Mouse (Mus musculus) adrenal gland, adult (tissue): Measurements from ENCODE around the gene Adcy7.
A peak's percentile ranks its signal among the peaks of the same experiment; 100 is the strongest.

ENCODE experiments used
- DNase-seq, 2 experiments: peaks; one replicate each; pipeline ENCODE4 v3.0.0; 2022 to 2023; ENCODE audit warnings: low spot score in 1 of 2; ENCODE audit not compliant: inconsistent age in 2 of 2

Gene Adcy7

DNA sequence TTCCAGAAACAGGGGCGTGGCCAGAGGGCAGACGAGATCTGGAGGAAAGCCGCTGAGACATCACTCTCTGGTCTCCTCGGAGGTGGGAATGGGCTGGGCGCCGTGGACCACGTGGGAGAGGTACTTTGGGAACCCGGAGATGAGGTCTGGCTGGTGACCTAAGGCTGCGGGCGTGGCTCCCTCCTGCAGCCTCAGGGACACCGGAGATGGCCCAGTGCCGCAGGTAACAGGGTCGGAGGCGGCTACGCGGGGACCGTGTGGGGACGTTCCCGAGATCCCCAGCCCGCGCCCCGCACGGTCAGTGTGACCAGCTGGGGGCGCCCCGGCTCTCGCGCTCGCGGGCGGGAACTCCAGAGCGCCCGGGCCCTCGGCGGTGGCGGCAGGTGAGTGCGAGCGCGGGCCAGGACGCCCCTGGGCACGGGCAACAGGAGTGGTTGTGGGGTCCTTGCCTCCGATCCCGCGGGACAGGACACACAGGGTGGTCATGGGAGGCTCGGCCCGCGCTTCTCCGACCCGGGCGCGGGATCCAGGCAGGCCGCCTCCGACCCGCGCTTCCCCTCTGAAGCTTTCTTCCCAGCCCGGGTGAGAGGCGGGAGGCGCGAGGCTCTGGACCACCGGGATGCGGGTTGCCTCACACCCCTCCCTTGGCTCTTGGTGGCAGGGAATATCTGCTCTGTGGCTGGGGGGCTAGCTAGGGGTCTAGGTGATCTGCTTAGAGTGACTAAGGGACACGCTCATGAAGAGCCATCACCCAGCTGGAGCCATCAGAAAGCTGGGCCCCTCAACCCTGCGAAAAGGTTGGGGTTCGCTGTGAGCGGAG is at the start of gene Adcy7:
Gene Adcy7, plus strand, starts transcription at position 173 of the 820 bp plus-strand sequence.
- DNase-seq, result peak; percentile 69 to 83

DNA sequence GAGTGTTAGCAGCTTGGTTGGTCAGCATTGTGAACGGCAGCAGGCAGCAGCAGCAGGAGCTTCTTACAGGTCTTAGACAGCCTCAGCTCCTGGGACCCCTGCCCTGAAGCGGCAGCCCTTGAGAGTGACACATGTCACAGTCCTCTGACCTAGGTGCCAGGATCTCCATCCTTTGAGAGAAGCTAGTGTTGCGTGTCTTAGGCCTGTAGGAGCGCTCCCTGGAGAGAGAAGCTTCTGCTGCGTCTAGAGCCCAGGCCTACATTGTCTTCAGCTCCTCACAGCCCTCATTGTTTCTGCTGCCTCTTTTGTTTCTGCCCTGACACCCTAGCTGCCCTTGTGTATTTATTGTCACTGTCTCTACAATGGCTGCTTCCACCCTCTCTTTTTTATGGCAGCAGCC is 46.8 kb upstream of the Adcy7 start:
- no peak for DNase-seq

DNA sequence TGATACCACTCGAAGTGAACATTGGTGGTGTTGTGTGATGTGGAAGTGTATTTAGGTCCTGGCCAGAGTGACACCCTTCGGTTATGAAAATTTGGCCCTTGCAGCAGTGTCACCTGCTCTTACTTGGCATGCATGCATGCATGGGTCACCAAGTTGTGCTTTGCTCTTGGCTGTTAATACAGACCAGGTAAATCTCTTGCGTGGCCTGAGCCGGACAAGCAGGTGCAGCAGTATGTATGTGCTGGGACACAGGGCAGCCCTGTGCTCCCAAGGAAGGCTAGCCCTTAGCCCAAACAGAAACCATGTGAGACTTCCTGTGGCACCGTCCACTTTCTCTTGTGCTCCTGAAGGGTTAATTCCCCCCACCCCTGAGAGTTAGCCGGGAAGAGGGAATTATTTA is 44.4 kb upstream of the Adcy7 start:
- DNase-seq, result no peak

DNA sequence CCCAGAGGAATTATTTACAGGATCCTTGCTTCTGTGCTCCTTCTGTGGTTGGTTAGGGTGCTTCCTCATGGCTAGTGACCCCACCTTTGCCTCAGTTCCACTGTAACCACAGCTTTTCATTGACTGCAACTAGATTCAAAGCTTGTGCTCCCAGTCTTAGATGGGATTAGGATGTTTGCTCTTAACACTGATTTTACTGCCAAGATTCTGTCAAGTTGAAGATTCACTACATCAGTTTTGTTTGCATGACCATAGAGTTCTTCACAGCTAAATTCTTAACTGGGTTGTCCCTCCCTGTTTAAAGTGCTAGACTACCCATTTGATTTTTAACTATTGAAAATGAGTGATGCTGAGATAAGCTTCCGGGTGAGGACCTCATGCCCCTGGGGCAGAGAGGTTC is 43.9 kb upstream of the Adcy7 start:
- DNase-seq, result no peak

DNA sequence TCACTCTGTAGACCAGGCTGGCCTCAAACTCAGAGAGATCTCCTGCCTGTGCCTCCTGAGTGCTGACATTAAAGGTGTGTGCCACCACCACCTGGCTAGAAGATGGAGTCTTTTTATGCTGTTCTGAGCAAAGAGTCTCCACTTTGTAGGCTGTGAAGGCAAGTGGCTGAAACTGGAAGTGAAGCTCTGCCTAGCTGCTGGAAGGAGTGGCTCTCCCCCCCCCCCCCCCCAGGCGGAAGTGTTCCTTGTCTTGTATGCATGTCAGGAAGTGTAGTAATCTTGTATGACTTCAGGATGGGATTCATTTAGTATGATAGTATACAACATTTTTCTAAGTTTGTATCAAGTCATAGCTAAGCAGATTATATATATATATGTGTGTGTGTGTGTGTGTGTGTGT is 43.4 kb upstream of the Adcy7 start:
- DNase-seq, result no peak

DNA sequence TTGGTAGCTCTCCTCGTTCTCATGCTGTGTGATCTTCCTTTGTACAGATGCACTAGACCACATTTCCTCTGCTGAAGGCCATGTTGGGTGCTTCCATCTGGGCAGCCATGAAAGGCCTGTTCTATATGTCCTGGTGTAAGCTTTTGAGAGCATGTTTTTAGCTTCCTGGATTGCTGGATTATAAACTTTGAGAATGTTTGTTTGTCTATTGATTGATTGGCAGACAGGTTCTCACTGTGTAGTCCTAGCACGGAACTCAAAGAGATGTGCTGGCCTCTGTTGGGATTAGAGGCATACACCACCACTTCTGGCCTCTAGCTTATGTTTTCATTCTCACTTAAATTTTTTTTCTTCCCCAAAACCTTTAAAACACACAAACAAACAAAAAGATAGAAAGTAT is 35.5 kb upstream of the Adcy7 start:
- no peak for DNase-seq

DNA sequence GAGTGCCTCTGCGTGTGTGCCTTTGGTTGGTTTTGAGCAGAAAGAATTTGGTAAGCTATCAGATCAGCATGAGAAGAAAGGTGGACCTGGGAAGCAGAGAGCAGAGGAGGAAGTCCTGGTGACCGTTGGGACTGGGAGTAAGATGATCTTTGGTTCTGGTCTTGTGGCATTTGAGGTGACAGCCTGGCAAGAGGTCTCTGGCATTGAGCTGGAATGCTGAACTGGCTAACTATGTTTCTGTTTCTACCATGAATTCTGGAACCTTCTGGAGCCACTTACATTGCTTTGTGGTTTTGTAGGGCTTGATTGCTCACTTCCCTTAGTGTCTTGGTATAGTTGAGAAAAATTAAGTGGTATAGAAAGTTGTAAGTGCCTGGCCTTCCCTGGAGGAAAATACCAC is 34.6 kb upstream of the Adcy7 start:
- DNase-seq, result no peak

DNA sequence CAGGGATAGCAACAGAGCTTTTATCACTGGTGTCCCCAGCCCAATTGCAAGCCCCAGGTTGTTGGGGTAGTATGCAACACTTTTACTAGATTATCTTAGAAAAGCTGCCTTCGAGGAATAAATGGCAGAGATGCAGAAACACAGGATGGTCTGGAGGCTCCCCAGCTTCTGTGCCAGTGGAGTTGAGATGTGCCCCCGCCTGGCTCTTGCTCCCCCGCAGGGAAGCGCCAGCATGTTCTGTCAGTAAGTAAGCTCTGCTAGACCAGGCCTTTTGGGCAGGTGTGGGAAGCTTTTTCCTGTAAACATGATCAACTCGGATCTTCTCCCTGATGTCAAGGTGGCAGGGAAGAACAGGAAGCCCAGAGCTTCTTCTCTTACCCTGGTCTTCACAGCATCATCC is 32.9 kb upstream of the Adcy7 start:
- no peak for DNase-seq

DNA sequence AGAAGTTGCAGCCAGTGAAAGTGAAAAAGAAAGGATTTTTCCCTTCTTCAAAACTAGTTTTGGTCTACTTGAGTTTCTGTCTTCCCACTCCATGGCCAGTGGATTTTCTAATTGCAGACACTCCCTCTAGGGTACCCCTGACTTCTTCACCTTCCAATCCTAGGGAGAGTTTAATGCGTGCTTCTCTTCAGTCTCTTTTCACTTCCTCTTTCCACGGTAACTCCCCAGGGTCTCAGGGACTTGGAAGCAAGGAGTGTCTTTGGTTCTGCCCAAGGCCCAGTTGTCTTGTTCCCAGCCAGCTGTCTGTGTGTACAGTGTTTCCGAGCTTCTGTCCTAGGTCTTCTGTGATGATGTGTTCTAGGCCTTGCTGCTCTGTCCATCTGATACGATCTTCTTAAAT is 30.3 kb upstream of the Adcy7 start:
- no peak for DNase-seq

DNA sequence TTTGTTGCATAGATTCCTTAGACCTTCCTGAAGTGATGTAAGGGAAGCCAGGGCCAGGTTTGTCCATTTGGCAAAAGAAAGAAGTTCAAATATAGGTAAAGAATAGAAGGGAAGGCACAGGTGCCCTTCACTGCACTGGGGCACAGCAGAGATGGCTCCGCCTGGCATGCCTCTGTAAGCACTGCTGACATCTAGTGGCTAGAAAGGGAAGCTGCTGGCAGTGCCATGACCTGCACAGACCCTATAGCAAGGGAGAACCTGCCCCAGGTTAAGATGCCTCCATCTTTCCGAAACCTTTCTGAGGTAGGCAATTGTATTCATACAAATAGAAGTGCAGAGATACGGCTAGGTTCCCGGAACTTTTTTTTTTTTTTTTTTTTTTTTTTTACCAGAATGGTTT is 27.9 kb upstream of the Adcy7 start:
- DNase-seq, result peak; percentile 51 to 83

DNA sequence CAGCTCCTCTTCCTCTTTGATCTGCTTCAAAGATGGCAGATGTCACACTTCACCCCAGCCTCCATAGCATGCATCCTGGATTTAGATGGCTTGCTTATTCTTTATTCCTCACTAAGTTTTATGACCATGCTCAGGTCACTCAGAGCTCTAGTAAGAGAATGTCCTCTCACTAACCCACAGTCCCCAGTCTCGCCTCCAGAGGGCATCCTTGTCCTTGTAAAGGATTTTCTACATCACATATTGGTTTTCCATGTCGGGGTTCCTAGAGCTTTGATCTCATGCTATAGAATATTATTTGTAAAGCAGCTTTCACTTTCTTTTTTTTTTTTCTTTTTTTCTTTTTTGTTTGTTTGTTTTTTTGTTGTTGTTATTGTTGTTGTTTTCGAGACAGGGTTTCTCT is 19.4 kb upstream of the Adcy7 start:
- DNase-seq, result peak in 1 of 2 experiments; percentile 71

DNA sequence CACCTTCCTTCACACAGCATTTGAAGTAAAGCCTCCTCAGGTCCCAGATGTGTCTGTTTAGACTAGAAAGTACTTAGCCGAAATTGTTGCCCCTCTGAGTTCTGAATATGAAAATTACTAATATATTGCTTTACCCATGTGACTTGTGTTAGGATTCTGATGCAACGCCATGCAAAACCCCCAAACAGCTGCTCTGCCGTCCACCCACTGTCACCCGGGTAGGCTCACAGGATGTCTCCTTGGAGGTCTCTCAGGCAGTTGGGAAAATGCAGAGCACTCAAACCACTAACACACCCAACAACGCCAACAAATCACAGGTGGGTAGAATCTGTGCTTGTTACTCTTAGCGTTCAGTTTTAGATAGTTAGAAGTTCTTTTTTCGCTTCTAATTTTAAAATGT is 17.2 kb upstream of the Adcy7 start:
- no peak for DNase-seq

DNA sequence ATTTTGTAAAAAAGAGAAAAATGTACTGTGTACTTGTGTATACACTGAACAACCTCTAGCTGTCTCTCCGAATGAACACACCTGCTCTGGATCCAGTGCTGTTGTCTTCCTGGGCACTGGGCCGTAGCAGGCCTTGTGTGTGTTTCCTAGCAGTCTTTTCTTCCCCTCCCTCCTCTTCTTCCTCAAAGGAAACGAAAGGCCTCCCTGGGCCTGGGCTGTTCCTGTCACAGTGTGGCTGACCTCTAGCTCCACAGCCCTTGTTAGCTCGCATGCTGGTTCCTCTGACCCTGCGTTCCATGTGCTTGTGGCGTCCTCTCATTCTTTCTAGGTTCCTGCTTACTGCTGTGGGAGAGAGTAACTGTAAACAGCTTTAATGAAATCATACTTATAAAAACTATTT is 14.2 kb upstream of the Adcy7 start:
- DNase-seq, result no peak

DNA sequence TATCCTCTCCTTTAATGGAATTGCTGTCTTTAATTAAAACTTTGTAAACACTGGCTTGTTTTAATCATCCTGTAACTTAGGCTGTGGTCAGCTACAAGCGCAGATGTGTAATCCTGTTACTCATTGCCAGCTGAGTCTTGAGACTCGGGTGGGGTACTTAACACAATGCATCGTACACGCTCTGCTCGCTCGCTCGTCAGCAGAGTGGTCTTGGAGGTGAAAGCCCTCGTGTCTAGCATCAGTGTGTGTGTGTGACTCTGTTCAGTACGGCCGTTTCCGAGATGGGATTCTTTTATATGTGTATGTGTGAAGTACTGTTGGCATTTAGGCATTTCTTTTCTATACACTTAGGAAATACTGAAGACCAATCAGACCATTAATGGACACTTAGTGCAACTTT is 13.7 kb upstream of the Adcy7 start:
- DNase-seq, result no peak

DNA sequence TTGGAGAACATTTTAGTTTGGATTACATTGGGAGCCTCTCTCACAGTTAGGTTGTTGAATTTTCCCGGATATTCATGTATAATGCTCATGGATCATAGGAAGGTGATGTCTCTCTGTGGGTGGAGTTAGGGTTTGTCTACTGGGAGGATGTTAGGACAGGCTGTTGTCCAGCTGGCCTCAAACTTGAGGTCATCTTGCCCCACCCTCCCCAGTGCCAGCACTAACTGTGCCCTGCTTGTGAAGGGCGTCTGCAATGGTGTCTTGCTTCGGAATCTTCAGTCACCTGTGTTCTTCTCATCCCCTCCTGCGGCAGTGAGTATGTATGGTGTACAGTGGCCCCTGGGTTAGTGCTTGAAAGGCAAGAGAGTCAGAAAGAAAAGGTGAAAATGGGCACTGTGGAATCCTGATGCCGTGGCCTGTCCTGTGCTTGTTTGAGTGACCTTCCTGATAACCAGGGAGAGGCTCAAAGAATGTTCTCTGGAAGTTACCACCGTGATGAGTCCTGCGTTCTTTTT is 11.7 kb upstream of the Adcy7 start:
- peak; percentile 62 to 79 for DNase-seq

DNA sequence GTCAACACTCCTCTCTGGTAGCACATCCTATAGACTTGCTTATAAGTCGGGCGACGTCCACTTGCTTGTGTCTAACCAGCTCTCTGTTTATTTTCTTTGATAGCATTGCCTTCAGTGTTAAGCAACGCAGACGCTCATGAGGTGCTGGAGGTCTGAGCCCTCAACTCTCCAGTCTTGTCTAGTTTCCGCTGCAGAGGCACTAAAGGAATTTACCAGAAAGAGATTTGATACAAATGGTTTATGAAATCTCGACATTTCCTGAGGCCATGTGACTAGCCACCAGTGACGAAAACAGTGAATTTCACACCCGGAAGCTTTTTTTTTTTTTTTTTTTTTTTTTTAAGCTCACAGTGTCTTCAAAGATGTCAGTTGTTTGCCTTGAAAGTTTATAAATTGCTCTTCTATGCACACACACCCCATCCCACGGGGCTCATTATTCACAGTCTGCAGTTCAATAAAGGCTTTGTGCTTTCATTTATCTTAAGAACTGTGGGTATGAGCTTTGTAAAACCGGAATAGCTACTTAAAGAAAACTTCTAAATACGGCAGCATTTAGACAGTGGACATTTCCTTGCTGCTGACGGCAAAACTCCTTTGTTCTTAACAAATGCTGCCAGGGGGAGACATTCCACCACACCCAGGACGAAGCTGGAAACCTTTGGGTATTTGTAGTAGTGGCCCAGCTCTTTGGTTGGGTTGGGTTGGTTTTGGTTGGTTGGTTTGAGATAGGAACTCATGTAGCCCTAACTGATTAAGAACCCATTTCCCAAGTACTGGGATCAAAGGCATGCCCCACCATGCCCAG is 9.2 kb upstream of the Adcy7 start:
- DNase-seq, result peak in 1 of 2 experiments; percentile 55

DNA sequence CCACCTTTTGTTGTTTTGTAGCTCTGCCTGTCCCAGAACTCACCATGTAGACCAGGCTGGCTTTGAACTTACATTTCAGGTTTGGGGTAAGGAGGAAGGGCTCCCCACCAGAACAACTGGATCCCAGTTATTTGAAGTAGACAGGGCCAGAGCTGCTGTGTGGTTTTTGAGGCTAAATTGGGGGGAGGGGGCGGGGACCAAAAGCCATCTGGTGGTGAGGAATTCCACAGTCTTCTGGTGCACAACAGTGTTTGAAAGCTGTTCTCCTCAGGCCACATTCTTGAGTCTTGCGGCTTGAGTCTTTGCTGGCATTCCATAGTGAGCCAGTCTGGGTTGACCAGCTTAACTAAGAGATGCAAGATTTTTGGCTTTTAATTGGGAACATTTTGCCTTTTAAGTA is 6.7 kb upstream of the Adcy7 start:
- no peak for DNase-seq

DNA sequence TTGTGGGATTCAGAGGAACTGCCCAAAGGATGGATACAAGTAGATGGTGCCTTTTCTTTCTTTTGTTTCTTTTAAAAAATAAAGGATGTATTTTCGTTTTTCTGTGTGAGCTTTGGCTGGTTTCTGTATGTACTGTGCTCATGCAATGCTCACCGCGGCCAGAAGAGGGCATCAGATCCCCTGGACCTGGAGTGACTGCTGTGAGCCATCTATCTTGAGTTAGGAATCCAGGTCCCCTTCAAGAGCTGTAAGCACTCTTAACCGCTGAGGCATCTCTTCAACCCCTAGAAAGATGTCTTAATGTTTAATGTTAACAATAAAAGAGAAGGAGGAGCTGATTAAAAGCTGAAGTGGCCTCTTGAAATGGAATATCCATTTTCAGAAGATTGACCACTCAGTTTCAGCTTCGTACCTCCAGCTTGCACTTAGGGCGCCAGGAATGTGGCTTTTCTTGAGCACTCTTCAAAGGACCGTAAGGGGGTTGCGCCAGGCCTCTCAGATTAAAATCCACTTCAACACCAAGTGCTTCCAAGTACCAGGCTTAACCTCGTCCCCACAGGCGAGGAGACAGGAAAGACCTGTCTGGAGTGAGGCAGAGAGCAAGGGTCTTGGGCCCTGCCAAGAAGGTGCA is 5.9 kb upstream of the Adcy7 start:
- DNase-seq, result peak; percentile 78 to 93

DNA sequence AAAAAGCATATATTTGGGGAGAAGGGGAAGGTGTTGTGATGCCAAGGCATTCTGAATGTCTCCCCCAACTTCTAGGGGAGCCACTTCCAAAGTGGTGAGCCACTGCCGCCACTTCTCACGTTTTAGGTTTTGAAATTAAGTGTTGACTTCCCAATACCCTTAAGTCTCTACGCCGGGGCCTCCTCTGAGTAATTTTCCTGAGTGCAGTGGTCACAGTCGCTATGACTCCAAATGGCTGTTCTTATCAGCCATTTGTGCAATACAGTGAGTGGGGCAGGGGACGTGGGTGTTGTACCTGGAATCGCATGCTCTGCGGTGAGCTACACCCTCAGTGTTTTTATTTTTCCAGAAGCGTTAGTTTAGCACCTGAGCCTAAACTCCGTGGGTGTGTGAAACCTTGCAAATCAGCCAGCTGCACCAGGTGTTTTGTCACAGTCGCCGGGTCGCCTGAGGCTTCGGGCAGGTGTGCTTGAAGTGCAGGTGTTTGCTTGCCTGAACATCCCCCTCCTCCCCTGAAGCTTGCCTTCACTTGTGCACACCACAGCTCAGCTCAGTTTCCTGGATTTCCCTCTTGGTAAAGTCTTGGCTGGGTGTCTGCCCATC is 5.3 kb upstream of the Adcy7 start:
- DNase-seq, result no peak

DNA sequence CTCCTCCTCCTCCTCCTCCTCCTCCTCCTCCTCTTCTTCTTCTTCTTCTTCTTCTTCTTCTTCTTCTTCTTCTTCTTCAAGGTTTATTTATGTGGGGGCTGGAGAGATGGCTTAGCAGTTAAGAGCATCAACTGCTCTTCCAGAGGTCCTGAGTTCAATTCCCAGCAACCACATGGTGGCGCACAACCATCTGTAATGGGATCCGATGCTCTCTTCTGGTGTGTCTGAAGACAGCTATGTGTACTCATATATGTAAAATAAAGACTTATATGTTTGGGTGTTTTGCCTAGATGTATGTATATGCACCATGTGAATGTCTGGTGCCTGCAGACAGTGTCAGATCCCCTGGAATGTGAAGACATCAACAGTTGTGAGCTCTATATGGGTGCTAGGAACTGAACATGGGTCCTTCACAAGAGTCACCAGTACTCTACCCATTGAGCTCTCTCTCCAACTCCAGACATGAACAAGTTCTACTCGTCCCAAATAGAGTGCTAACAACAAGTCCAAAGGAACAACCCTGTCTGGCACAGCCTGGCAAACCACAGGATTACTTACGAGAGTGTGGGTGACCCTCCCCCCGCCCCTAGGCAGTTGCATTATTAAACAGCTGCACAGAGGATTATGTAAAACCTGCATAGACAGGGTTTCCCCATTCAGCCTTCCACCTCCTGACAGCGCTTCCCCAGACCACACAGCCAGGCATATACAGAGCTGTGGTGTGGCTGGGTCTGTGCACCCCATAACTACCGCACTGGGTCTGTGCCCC is 2.9 kb upstream of the Adcy7 start:
- DNase-seq, result peak in 1 of 2 experiments; percentile 60

DNA sequence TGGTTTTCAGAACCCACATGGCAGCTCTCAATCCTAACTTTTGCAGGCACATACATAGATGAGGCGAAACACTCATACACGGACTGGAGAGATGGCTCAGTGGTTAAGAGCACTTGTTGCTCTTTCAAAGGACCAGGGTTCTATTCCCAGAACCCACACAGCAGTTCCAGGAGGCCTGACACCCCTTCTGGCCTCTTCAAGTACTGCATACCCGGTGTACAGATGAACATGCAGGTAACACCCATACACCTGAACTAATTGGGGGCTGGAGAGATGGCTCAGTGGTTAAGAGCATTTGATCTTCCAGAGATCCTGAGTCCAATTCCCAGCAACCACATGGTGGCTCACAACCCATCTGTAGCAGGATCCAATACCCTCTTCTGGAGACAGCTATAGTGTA is 2.1 kb upstream of the Adcy7 start:
- DNase-seq, result no peak
